Mouse (Mus musculus) cerebellum, adult 9-11 months (tissue): ENCODE measurements around the gene F13a1.

Experiments
- DNase-seq: peaks from one replicate; pipeline ENCODE4 v3.0.0; 2022

Gene F13a1

DNA sequence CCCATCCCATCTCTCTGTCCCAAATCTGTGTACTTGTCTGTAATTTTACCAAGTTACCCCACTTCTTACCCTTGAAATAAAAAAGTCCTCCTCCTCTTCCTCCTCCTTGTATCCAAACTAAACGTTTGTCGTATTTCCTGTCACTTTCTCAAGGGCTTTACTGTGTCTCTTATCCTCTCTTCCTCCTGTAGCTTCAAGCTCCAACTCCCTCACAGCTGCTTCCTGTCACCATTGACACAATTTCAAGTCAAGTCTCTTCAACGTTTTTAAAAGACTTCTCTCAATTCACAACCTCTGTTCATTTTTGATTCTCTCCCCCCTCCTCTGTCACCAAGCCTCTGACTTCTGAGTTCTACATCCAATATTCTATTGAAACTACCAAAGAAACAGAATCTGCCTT, at the start of gene F13a1:
Gene F13a1 (minus strand): TSS at position 119 of the 400 bp plus-strand sequence.
- DNase-seq, result no peak

GRCm38 (mm10) chr13:37091620-37092019, 41.6 kb upstream of the F13a1 start:
- no peak for DNase-seq

GRCm38 (mm10) chr13:37089104-37089503, 39.1 kb upstream of the F13a1 start:
- DNase-seq, result no peak

GRCm38 (mm10) chr13:37081506-37082241, 31.6 kb upstream of the F13a1 start:
- no peak for DNase-seq

GRCm38 (mm10) chr13:37071390-37071789, 21.3 kb upstream of the F13a1 start:
- DNase-seq, result no peak

DNA sequence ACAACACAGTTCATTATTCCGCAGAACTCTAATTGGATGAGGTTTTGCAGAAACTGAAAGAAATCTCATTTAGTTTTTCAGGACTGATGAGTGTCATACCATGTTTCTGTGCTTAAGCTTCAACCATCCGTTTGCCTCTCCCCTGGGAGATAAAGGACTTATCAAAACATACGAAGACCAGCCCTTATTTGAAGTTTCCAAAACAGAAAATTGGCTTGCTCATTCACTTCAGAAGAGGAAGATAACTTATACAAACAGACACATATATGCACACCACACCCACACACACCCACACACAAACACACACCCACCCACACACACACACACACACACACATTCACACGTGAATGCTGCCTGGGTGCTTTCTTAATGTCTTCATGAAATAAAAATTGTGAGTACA, 20.8 kb upstream of the F13a1 start:
- DNase-seq, result no peak

DNA sequence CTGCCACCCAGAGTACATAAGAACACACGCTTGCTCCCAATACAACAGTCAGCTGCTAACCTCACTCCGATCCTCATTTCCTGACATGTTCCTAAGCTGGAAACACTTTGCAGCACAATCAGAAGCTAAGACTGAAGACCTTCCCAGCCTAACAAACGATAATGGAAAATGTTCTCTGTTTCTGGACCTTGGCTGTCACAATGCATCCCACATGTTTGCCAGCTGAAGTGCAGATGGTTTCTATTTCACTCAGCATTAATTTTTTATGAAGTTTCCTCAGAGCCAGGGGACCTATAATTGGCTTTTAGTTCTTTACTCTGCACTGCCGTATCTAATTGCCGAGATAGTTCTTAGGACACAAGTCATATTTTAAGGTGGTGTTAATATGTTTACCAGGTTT, 10.8 kb upstream of the F13a1 start:
- no peak for DNase-seq

GRCm38 (mm10) chr13:37056662-37057061, 6.6 kb upstream of the F13a1 start:
- no peak for DNase-seq

- no peak for DNase-seq
These were observed 413 bp downstream of the F13a1 start for GRCm38 (mm10) chr13:37049631-37050030.

- no peak for DNase-seq
These were observed 1.0 kb downstream of the F13a1 start for GRCm38 (mm10) chr13:37049018-37049417.

DNA sequence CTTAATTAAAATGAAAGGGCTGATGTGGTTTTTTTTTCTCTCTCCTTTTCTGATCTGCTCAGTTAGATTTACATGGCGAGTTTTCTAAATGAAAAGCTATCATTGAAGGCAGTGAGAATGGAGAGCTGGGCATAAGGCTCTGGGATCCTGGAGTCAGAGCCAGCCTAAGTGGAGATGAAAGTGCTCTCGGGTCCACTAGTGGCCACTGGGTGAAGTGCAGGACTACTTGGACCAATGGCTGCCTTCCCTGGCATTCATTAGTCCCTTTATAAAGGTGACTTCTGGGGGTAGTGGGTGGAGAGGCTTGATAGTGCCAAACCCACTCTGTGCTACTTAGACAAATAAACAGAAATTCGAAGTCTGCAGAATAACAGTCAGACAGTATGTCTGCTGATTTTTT, 5.0 kb downstream of the F13a1 start:
- DNase-seq, result no peak

- DNase-seq, result no peak
These were observed 15.3 kb downstream of the F13a1 start for GRCm38 (mm10) chr13:37034745-37035144.

DNA sequence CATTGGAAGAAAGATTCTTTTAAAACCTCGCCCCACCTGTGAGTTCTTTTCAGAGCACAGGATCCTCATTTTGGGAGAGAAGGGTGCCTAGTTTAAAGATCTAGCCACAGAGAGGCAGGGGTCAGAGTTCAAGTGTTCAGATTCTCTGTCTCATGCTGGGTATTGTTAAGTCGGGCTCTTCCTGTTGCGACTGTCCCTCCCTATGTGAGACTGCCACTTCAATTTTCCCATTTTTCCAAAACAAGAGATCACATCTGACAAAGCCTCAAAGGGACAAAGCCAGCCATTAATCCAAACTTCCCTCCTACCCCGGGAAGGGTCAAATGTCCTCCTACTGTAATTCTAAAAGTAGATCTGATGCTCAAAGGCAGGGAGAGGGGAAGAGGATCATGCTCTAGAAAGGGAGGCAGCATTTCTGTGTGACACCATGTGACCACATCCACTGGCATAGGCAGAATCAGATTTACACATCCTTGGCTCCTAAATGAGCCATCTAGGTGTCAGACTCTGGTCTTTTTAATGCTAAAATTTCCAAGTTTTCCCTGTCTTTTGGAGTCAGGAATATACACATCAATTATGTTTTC, 24.0 kb downstream of the F13a1 start:
- DNase-seq, result no peak

- DNase-seq, result no peak
These were observed 28.5 kb downstream of the F13a1 start for GRCm38 (mm10) chr13:37021575-37021974.

GRCm38 (mm10) chr13:37010771-37011170, 39.3 kb downstream of the F13a1 start:
- DNase-seq, result no peak

DNA sequence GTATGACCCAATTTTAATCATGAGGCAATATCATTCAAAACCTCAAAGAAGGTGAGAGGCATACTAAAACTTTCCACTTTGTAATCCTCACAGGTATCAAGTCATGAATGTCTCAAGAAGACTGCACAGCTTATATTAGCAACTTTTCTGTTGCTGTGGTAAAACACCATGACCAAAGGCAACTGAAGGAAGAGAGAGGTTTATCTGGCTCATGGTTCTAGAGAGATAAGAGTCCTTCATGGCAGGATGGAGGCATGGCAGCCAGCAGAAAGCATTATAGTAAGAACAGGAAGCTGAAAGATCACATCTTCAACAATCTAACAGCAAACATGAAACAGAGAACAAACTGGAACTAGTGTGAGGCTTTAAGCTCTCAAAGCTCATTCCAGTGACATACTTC, 43.8 kb downstream of the F13a1 start:
- DNase-seq, result no peak

- DNase-seq, result no peak
These were observed 50.8 kb downstream of the F13a1 start for GRCm38 (mm10) chr13:36999210-36999705.

DNA sequence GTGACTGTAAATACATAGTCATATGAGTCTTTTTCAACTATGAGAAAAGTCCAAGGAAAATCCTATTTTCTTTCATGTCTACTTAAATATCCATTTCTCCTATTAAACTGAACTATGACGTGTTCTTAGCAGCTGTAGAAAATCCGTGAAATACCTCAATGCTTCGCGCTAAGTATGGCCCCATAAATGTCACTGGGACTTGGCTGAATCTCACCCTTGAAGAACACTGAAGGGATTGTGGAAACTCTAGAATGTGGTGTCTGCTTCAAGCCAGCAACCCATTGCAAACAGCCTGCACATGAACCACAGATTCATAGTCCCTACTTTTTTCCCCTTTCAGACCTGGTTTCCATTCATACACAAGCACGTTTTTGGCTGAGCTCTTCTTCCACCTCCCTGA, 56.5 kb downstream of the F13a1 start:
- no peak for DNase-seq

- DNase-seq, result no peak
These were observed 61.7 kb downstream of the F13a1 start for GRCm38 (mm10) chr13:36988392-36988791.

DNA sequence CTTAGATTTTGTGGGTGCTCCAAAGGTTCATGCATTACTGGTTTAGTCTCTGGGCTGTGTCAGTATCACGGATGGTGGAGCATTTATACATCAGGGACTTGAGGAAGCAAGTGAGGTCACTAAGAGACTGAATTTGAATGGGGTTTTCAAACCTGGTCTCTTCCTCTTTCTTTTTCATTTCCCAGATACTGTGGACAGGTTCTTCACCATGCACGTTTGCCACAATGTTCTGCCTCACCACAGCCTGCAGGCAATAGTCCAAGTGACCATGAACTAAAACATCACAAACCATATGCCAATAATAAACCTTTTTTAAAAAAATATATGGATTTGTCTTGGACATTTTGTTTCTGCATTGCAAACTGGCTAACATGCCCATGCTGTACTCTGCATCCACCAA, 77.0 kb downstream of the F13a1 start:
- DNase-seq, result no peak

- DNase-seq, result no peak
These were observed 77.8 kb downstream of the F13a1 start for GRCm38 (mm10) chr13:36972226-36972625.

DNA sequence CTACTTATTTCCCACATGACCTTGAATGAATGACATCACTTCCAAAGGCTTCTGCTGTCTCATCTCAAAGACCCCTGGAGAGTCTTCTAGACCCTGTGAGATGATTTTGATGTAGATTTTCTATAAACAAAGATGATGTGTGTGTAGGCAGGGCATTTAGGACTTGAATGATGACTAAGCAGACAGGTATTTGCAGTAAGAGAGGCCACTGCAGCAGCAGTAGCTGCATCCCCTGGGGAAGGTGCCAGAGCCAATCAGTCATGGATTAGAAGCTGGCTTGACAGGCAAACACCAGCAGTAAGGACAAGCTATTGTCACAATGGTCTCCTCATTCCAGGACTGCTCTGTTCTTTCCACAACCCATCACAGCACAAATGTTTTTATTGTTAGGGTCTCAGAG, 87.1 kb downstream of the F13a1 start:
- DNase-seq, result no peak

DNA sequence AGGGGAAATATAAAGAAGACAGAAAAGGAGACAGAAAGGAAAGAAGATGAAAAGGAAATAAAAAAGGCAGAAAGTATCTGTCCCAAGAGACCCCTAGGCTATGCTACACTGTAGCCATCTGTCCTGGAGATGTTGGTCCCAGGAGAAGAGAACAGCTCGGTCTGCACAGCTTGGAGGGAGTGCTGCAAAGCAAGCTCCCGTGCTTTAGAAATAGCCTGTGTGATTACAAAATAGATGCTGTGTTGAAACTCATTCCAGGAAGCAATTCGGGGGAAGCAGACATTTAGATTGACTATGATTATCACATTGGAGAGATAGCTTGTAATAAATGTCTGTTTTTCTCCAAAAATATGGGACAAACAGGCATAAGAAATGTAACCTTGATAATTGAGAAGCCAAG, 91.0 kb downstream of the F13a1 start:
- no peak for DNase-seq

DNA sequence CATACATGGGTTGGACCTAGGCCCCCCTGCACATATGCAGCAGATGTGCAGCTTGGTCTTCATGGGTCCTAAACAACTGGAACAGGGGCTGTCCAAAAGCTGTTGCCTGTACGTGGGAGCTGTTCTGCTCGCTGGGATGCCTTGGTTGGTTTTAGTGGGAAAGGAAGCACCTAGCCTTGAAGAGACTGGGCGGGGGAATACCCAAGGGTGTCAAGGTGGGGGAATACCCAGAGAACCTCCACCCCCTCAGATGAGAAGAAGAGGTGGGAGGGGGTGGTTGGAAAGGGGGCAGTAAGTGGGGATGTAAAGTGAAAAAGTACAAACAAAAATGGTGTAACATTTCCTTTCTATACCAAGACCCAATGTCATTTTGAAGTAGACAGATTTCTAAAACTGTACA, 95.1 kb downstream of the F13a1 start:
- DNase-seq, result no peak

DNA sequence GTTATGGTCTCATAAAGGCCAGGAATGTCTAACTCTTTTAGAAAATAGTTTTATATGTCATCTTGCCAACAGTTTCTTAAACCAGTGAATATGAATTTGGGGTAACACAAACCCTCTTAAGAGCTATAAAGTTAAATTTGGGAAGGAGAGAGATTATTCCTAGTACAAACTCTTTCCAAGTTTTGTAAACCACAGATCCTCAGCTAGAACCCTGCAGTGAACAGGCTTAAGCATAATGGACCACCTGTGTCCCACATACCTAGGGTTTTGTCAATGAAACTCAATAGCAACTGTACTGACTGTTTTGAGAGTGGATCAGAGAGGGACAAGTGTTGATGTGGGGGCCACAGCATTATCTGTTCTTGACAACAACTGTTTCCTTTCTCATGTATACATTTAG, 96.4 kb downstream of the F13a1 start:
- no peak for DNase-seq
